Mouse (Mus musculus) hematopoietic stem cell, adult 5-6 weeks (primary cell): ENCODE measurements at regions not wholly inside any gene's neighbourhood (a gene's known extent, or its start where the extent isn't known, plus 50 kb on each side); places are given as distances from the start of the nearest gene placed in this dataset.

Experiments
- ATAC-seq, 2 experiments: fragments of 125-278 bp in 1 of 2; replicated peaks in 1 of 2; 2 replicates each; pipeline ENCODE4 v1.8.0; 2016 to 2017; ENCODE audit warnings: inconsistent platforms in 2 of 2, mild to moderate bottlenecking in 2 of 2, moderate number of reproducible peaks in 2 of 2, low read depth in 1 of 2, moderate TSS enrichment in 1 of 2; ENCODE audit not compliant: low FRiP score in 2 of 2, poor library complexity in 2 of 2, severe bottlenecking in 2 of 2, insufficient read depth in 1 of 2, low TSS enrichment in 1 of 2

DNA sequence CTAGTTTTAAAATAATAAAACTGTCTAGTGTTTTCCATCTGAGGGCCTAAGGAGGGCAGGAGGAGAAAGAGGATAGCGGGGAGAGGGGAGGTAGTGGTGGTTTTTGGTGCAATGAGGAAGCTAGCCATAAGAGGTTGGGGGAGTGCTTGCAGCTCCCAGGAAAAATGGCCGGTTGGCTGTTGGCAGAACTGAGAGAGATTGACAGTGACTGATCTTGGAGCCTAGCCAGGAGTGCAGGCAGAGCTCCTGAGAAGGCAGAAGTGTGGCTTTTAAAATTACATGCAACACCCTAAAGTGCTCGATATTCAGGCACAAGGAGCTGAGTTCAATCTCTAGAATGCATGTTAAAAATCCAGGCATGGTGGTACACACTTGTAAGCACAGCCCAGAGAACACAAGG lies 938.3 kb upstream of the 2610301B20Rik start:
- no peak for ATAC-seq

GRCm38 (mm10) chr4:9951441-9951840 lies 922.9 kb upstream of the 2610301B20Rik start:
- ATAC-seq: no peak

DNA sequence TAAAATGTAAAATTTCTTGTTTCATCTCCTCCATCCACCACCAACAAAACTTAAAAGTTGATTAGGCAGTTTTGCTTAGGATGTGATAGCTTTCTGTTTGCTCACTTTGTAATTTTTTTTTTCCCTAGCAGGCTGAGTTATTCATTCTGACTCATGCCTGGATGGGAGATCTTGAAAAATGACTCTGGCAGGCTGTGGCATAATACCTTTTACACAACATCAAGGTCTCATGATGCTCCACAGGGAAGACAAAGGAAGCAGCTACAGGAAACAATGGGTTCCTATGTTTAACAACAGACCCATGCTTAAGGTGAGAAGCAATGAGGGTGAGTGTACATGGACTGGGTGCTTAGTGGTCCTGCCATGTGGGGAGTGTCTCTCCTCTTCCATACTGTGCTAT lies 899.7 kb upstream of the 2610301B20Rik start:
- ATAC-seq: no peak

DNA sequence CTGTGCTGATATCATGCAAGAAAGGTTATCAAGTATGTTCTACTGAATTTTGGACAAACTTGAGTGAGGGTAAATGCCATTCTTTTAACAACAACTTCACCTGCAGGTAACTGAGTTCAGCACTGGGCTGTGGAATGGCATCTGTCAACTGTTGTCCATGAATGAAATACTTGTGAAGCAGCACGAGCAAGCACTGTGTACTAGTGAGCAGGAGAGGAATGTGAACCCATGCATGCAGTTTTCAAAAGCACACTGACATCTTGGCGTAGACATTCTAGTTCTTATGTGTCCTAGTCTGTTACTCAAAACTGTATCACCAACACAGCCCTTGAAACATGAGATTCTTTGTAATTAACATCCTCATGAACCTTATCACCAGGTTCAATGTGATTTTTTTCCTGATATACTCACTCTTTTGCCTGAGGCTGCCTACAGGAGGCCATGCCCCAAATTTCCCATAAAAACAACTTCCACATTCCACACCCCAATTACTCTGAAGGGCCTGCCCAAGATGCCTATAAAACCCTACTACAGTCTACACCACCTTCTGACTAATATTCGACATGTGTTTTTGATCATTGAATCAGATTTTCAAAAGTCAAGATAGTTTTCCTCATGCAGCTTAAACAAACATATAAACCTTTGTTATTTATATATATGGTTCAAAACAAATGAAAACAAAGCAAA lies 892.8 kb upstream of the 2610301B20Rik start:
- no peak for ATAC-seq

GRCm38 (mm10) chr4:9982786-9983525 lies 891.3 kb upstream of the 2610301B20Rik start:
- ATAC-seq: no peak

DNA sequence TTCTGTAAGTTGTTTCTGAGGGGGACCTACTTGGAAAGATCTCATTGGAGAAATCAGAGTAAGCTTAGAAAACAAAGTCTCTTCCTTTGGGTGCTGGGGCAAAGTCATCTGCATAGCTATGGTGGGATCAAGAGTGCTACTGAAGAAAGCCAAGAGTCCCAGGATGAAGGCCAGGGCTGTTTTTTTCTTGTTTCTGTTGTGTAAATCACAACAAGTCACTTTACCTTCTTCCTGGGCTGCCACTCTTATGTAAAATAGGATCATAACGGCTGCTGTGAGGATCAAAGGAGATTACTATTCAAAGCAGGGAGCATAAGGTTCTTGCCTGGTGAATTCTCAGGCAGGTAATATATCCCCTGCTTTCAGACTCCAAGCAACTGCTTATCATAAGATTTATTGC lies 880.4 kb upstream of the 2610301B20Rik start:
- ATAC-seq: no peak

DNA sequence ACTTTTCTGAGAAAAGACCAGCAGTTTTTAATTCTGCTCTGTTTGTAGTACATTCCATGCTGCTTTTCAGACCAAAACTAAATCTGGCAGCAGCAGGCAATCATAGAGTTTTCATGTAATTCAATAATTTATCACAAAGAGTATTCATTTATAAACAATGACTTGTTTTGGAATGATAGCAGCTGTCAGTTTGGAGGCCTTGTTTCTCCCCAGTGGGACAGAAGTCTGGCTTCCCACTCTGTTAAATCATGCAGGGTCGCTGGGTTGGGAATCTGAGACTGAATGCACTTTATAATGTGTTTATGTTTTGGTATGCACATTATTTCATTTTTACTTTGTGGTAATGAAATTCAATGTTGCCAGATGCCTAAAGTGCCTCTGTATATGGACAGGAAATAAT lies 879.8 kb upstream of the 2610301B20Rik start:
- ATAC-seq: no peak

DNA sequence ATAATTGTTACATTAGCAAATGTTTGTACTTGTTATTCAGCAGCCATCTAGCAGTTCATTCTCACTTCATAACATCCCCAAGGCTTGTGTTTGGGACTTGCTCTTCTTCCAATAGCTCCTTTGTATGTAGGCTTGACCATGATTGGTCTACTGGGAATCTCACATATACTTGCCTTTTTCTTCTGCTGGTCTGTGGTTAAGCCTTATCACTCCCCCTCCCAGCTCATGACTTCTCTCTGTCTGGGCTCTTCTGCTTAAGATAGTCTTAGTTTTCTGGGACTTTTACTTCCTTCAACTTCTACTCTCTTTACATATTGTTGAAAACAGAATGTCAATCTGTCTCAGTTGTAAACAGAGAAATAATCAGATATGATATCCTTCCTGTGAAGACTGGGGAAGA lies 844.0 kb upstream of the 2610301B20Rik start:
- no peak for ATAC-seq

GRCm38 (mm10) chr4:10031764-10032163 lies 842.5 kb upstream of the 2610301B20Rik start:
- ATAC-seq: no peak

DNA sequence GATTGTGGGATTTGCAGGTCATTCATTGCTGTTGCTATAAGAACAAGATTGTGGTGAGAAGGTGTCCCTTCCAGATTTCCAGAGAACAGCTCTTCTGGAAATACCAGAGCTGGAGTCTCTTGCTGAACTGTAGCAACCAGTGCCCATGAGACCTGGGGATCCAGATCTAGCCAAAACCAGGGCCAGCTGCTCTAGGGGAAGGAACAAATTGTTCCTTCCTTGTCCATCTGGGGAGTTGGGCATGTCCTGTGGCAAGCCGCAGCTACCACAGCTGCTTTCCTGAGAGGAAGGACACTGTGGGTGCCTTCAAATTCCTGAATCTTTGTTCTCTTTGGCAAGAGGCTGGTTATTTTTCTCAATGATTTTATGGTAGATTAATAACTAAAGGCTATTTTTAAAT lies 839.0 kb upstream of the 2610301B20Rik start:
- peak; percentile 88 to 93 for ATAC-seq

- peak in 1 of 2 experiments; percentile 67; a peak in 2 of 4 replicates for ATAC-seq
Observed at GRCm38 (mm10) chr4:10041301-10042093, 832.8 kb upstream of the 2610301B20Rik start.

- no peak for ATAC-seq
Observed at GRCm38 (mm10) chr4:10048770-10049169, 825.5 kb upstream of the 2610301B20Rik start.

DNA sequence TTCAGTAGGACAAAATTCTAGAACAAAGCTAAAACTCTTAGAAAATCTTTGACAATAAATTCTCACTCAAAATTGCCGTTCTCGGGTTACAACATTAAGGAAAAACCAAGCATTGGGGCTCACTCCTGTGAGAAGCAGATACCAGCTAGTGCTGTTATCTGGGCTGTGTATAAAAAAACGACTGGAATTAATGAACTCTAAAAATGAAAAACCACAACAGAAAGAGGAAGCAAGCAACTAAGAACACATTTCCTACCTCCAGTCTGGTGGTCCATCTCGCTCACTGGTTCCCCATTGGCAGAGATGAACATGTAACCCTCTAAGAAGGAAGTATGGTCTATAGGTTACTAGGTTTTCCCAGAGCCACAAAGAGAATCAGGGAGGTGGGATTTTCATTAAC lies 824.9 kb upstream of the 2610301B20Rik start:
- ATAC-seq: peak; percentile 93 to 94

- no peak for ATAC-seq
Observed at GRCm38 (mm10) chr4:10051296-10052267, 822.7 kb upstream of the 2610301B20Rik start.

- no peak for ATAC-seq
Observed at GRCm38 (mm10) chr4:10052869-10053268, 821.4 kb upstream of the 2610301B20Rik start.

GRCm38 (mm10) chr4:10072500-10073106 lies 801.7 kb upstream of the 2610301B20Rik start:
- peak; percentile 39 to 67 for ATAC-seq
